Mouse (Mus musculus) lung, adult 2 months (tissue): ENCODE results near the gene E2f2.

Experiments used
- CTCF ChIP-seq: fragments of 200-500 bp; IDR thresholded peaks from 2 replicates; pipeline ENCODE4 v1.5.1; 2011; ENCODE audit warnings: mild to moderate bottlenecking, low read length, control low read depth; ENCODE audit not compliant: insufficient read depth
- POLR2A ChIP-seq: fragments of 200-500 bp; IDR thresholded peaks from 2 replicates; pipeline ENCODE4 v1.6.1; 2011; ENCODE audit warnings: low read depth, mild to moderate bottlenecking, control low read depth, low read length, borderline replicate concordance; ENCODE audit errors: extremely low read depth

DNA sequence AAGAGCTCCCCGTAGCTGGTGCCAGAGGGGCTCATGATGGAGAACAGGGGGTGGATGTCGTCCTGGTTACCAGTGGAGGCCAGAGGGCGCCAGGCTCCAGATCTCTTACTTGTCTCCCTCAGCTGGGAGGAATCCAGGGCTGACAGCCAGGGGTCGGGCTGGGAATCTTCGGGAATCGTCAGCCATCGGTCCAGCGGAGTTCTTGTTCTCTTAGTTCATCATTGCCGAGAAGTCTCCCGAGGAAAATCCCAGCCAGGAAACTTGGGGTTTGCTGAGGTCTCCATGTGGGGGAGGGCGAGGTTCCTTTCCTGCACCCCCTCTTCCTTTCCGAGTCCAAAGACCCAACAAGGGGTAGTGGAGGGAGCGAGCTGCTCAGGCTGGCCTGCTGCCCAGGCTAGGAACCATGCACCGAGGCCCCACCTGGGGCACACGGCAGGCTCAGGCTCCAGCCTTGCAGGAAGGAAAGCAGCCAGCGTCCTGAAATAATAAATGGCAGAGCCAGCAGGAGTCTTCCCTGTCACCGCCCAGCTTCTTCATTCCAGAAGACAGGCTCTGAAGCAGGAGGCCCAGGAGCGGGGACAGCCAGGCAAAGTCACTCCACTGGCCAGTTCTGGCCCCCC lies 46.5 kb downstream of the E2f2 start:
- TF ChIP-seq CTCF: no peak
- TF ChIP-seq POLR2A: no peak
